Comparison of ENCODE assay signal across 8 mouse cellular contexts in genomic region chr14:78777215-78777614, GRCm38 (mm10). TPM values are rescaled to one million over a fixed set of nuclear protein-coding genes. Genes with fewer than 3 reads are reported as not detected.
DNase-seq lines count a peak whose midpoint lies in the region; ATAC-seq and TF ChIP-seq lines count a peak whose summit lies in the region.

No protein-coding gene starts in this region.

- 67% methylated on average over 18 of the region's 18 CpGs for whole genome bisulfite sequencing in intestine, postnatal 0 days

- TF ChIP-seq CTCF in intestine, postnatal 0 days (IDR thresholded peaks at IDR 0.05; ENCODE audit: low read depth), result no peak

- no peak overlapping the region for H3K27ac ChIP-seq in intestine, postnatal 0 days (ENCODE audit: low read depth, low read length)

- H3K9ac ChIP-seq in intestine, postnatal 0 days (ENCODE audit: low read depth, low read length), result no peak overlapping the region

- no peaks in the 10 kb centered on the region for H3K27me3 ChIP-seq in intestine, postnatal 0 days (replicated peaks; ENCODE audit: control insufficient read depth, insufficient read depth, low read length)

- DNase-seq in cerebellum, postnatal 10 days, result peak; percentile 15 to 26
- DNase-seq in cerebellum, adult 8-10 months, result no peak
- peak; percentile 8 for DNase-seq in layer of hippocampus, adult 11-12 months (ENCODE audit: low spot score)
- DNase-seq in layer of hippocampus, adult 9-10 months (ENCODE audit: low spot score), result no peak
- DNase-seq in right cerebral cortex, adult 2 months (ENCODE audit: low spot score in 2 of 2), result peak; percentile 36 to 42

- H3K36me3 ChIP-seq in intestine, postnatal 0 days (ENCODE audit: control insufficient read depth, insufficient read depth), result no peaks in the 10 kb centered on the region

- no peak for ATAC-seq in intestine, postnatal 0 days
- no peak for ATAC-seq in erythroid progenitor cell, adult 5-6 weeks (replicated peaks; ENCODE audit: low FRiP score, poor library complexity, severe bottlenecking)
- ATAC-seq in megakaryocyte progenitor cell, adult 5-6 weeks (replicated peaks; ENCODE audit: poor library complexity), result no peak

- peak overlapping the region; percentile 13 for H3K4me2 ChIP-seq in intestine, postnatal 0 days (replicated peaks; ENCODE audit: low read depth)

- H3K4me1 ChIP-seq in intestine, postnatal 0 days (replicated peaks; ENCODE audit: control insufficient read depth, insufficient read depth, low read length), result no peaks in the 10 kb centered on the region

- no peak overlapping the region for H3K4me3 ChIP-seq in intestine, postnatal 0 days (ENCODE audit: low read depth, low read length)

- H3K9me3 ChIP-seq in intestine, postnatal 0 days (ENCODE audit: control insufficient read depth), result no peaks in the 10 kb centered on the region

RNA-seq across cellular contexts. Expression of gene Dgkh, which starts 44.6 kb away (rescaled TPM):
- 0.94 and 0.99 TPM in 2 replicates for polyA plus RNA-seq in intestine, postnatal 0 days (2015; fragmentation: Nextera tagmentation; extraction: Ambion mirVana)
- 0.84 and 1.1 TPM in 2 replicates for total RNA-seq in erythroid progenitor cell, adult 5-6 weeks (2015; ENCODE audit: low replicate concordance)
- 0.90 and 3.6 TPM in 2 replicates for total RNA-seq in erythroid progenitor cell, adult 5-6 weeks (2017; ENCODE audit: low replicate concordance)
- 1.6 and 1.7 TPM in 2 replicates for total RNA-seq in megakaryocyte progenitor cell, adult 5-6 weeks (2015)
- 1.1 and 1.8 TPM in 2 replicates for total RNA-seq in megakaryocyte progenitor cell, adult 5-6 weeks (2017)

Comparison
In these comparisons a context has a peak if more than half of its experiments do, and no peak if none do; other contexts are left out.
1. DNase-seq: peak in cerebellum, postnatal 10 days (2 of 2), layer of hippocampus, adult 11-12 months (single experiment) and right cerebral cortex, adult 2 months (2 of 2); none in cerebellum, adult 8-10 months (single experiment) and layer of hippocampus, adult 9-10 months (single experiment).